Mouse (Mus musculus): ENCODE data around the gene Rpap1. TPM values are rescaled to one million over a fixed set of nuclear protein-coding genes. Genes with fewer than 3 reads are reported as not detected.

The Rpap1 gene
- polyA plus RNA-seq (2014; fragmentation: Illumina TruSeq; extraction: RNeasy Lipid Tissue Mini Kit (QIAGEN cat#74804); ENCODE audit: low read depth, low replicate concordance), result 1.3 TPM

GRCm38 (mm10) chr2:119787206-119787883 is at the start of gene Rpap1:
Rpap1 (minus strand) TSS chr2:119787537.

GRCm38 (mm10) chr2:119797279-119797783 is 10.0 kb upstream of the Rpap1 start, which contains the start of gene Tyro3:
Tyro3 (plus strand) TSS chr2:119797733.

DNA sequence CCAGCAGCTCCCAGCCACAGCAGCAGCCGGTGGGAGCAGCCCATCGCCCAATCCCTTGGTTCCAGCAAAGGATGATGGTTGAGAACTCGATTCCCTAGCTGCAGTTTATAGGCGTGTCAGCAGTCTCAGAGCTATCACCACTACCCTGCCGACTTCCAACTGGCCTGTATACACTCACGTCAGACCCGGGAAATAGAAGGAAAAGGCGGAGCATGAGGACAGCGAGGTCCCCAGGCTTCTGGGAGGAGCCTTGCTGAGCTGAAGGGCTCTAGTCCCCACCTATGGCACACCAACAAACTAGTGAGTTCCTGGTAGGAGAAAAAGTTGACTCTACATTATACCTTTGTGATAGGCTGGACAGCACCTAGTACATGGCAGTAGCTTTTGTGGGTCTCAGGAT is 27.1 kb downstream of the Rpap1 start, which contains the start of gene Ltk:
TSS of gene Ltk (minus strand) at position 181 of the 400 bp plus-strand sequence.

DNA sequence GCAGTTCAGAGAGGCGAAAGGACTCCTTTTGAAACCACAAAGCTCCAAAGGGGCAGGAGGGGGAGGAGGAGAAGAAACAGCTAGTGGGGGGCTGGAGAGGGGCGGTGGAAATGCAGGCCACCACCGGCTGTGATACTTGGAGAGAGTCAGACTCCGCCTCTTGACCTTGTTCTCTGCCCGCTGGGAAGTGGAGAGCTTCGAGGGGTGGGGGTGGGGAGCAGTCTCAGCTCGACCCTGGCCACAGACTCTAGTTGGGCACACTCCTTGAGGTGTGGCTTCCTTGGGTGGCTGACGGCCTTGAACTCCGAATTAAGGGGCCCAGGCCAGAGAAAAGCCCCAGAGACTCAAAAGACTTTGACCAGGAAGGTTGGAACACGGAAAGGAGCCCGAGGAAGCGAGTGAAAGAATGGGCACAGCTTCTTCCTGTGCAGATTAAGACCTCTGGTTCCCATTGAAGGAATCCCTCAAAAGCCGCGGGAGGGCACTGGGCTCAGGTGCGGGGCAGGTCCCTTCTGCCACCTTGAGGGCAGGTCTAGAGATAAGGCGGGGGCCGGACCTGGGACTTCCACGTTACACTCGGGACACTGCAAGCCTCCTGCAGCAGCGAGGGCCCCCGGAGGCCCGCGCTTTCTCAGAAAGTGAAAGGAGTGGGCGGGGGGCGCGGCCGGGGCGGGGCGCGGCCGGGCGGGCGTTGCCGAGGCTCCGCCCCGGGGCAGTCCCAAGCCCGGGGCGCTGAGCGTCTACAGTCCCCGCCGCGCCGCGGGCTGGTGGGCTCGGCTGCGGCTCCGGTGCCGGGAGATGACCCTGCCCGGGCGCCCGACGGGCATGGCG is 45.5 kb downstream of the Rpap1 start, which contains the start of gene Itpka:
TSS of gene Itpka (plus strand) at position 757 of the 831 bp plus-strand sequence.

Other genes starting within 250 kb of the Rpap1 start
- 0.91 TPM for gene Exd1, start 239.9 kb downstream of the Rpap1 start, polyA plus RNA-seq (2014; fragmentation: Illumina TruSeq; extraction: RNeasy Lipid Tissue Mini Kit (QIAGEN cat#74804); ENCODE audit: low read depth, low replicate concordance)
- gene Chp1, start 239.8 kb downstream of the Rpap1 start, polyA plus RNA-seq (2014; fragmentation: Illumina TruSeq; extraction: RNeasy Lipid Tissue Mini Kit (QIAGEN cat#74804); ENCODE audit: low read depth, low replicate concordance), result 644 TPM
- gene Nusap1, start 169.2 kb downstream of the Rpap1 start, polyA plus RNA-seq (2014; fragmentation: Illumina TruSeq; extraction: RNeasy Lipid Tissue Mini Kit (QIAGEN cat#74804); ENCODE audit: low read depth, low replicate concordance), result 26.7 TPM
- 9.4 TPM for gene Oip5, start 169.1 kb downstream of the Rpap1 start, polyA plus RNA-seq (2014; fragmentation: Illumina TruSeq; extraction: RNeasy Lipid Tissue Mini Kit (QIAGEN cat#74804); ENCODE audit: low read depth, low replicate concordance)
- 53.8 TPM for gene Ndufaf1, start 124.7 kb downstream of the Rpap1 start, polyA plus RNA-seq (2014; fragmentation: Illumina TruSeq; extraction: RNeasy Lipid Tissue Mini Kit (QIAGEN cat#74804); ENCODE audit: low read depth, low replicate concordance)
- 31.3 TPM for gene Rtf1, start 112.5 kb downstream of the Rpap1 start, polyA plus RNA-seq (2014; fragmentation: Illumina TruSeq; extraction: RNeasy Lipid Tissue Mini Kit (QIAGEN cat#74804); ENCODE audit: low read depth, low replicate concordance)
- gene Itpka, start 45.2 kb downstream of the Rpap1 start, polyA plus RNA-seq (2014; fragmentation: Illumina TruSeq; extraction: RNeasy Lipid Tissue Mini Kit (QIAGEN cat#74804); ENCODE audit: low read depth, low replicate concordance), result 0.22 TPM
- not detected for gene Ltk, start 27.1 kb downstream of the Rpap1 start, polyA plus RNA-seq (2014; fragmentation: Illumina TruSeq; extraction: RNeasy Lipid Tissue Mini Kit (QIAGEN cat#74804); ENCODE audit: low read depth, low replicate concordance)
- 0.66 TPM for gene Tyro3, start 10.2 kb upstream of the Rpap1 start, polyA plus RNA-seq (2014; fragmentation: Illumina TruSeq; extraction: RNeasy Lipid Tissue Mini Kit (QIAGEN cat#74804); ENCODE audit: low read depth, low replicate concordance)
- gene Mga, start 109.7 kb upstream of the Rpap1 start, polyA plus RNA-seq (2014; fragmentation: Illumina TruSeq; extraction: RNeasy Lipid Tissue Mini Kit (QIAGEN cat#74804); ENCODE audit: low read depth, low replicate concordance), result 42.3 TPM
- 0.85 TPM for gene Mapkbp1, start 185.2 kb upstream of the Rpap1 start, polyA plus RNA-seq (2014; fragmentation: Illumina TruSeq; extraction: RNeasy Lipid Tissue Mini Kit (QIAGEN cat#74804); ENCODE audit: low read depth, low replicate concordance)
- 0.76 TPM for gene Jmjd7, start 239.9 kb upstream of the Rpap1 start, polyA plus RNA-seq (2014; fragmentation: Illumina TruSeq; extraction: RNeasy Lipid Tissue Mini Kit (QIAGEN cat#74804); ENCODE audit: low read depth, low replicate concordance)
- 0.09 TPM for gene Gm28042, start 240.0 kb upstream of the Rpap1 start, polyA plus RNA-seq (2014; fragmentation: Illumina TruSeq; extraction: RNeasy Lipid Tissue Mini Kit (QIAGEN cat#74804); ENCODE audit: low read depth, low replicate concordance)
- gene Pla2g4b, start 245.9 kb upstream of the Rpap1 start, polyA plus RNA-seq (2014; fragmentation: Illumina TruSeq; extraction: RNeasy Lipid Tissue Mini Kit (QIAGEN cat#74804); ENCODE audit: low read depth, low replicate concordance), result 0.57 TPM

All from sigmoid colon, adult 10 weeks (tissue).